Comparison of ENCODE assay signal across 10 mouse cellular contexts in the genomic region with DNA sequence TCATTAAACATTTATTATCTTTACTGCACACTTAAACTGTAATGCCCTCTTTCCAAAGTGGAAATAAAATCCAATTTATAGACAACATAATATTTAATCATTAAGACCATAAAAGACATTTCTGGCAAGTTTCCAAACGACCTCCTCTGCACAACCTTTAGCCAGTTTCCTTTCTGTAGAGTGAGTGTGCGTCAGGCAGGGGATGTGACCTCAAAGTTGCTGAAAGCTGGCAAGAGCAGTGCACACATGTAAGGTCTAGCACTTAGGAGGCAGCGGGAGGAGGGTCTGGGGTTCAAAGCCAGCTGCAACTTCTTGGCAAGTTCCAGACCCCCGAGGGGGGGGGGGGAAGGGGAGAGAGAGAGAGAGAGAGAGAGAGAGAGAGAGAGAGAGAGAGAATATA.
"Had no signal": no experiment of that assay in that cellular context is flagged by ENCODE, and none has a peak within 500 bp of the region (broad histone marks: within the 10 kb centered on the region; RNA-seq: fewer than 3 reads in every experiment).

No protein-coding gene starts in this region.

- H3K4me3 ChIP-seq: midbrain, embryonic 15.5 days; neural tube, embryonic 12.5 days had no signal

- DNase-seq: kidney, adult 11 months; left cerebral cortex, postnatal 4 days; lung, adult 2 months; lung, postnatal 10 days; lung, postnatal 4 days had no signal

- ATAC-seq: midbrain, embryonic 15.5 days had no signal

- H3K27ac ChIP-seq: liver, embryonic 14.5 days; midbrain, embryonic 15.5 days; neural tube, embryonic 12.5 days; stomach, postnatal 0 days had no signal

- H3K9ac ChIP-seq: liver, embryonic 14.5 days; midbrain, embryonic 15.5 days; neural tube, embryonic 12.5 days had no signal

- H3K36me3 ChIP-seq: midbrain, embryonic 15.5 days; neural tube, embryonic 12.5 days had no signal

- H3K4me1 ChIP-seq: neural tube, embryonic 12.5 days had no signal

- H3K9me3 ChIP-seq: midbrain, embryonic 15.5 days; neural tube, embryonic 12.5 days had no signal

- H3K4me2 ChIP-seq: midbrain, embryonic 11.5 days; midbrain, embryonic 15.5 days; neural tube, embryonic 12.5 days had no signal

- H3K27me3 ChIP-seq: midbrain, embryonic 15.5 days; neural tube, embryonic 12.5 days had no signal
